Mouse (Mus musculus): ENCODE results near the gene Ptchd4.

Gene Ptchd4

GRCm38 (mm10) chr17:42427961-42428360, 112.2 kb downstream of the Ptchd4 start:
- DNase-seq (ENCODE audit: extremely low spot score, low spot score), result no peak

GRCm38 (mm10) chr17:42430380-42430779, 114.6 kb downstream of the Ptchd4 start:
- DNase-seq (ENCODE audit: extremely low spot score, low spot score), result no peak

GRCm38 (mm10) chr17:42452235-42452634, 136.5 kb downstream of the Ptchd4 start:
- DNase-seq (ENCODE audit: extremely low spot score, low spot score), result no peak

GRCm38 (mm10) chr17:42456441-42456840, 140.7 kb downstream of the Ptchd4 start:
- DNase-seq (ENCODE audit: extremely low spot score, low spot score), result no peak

DNA sequence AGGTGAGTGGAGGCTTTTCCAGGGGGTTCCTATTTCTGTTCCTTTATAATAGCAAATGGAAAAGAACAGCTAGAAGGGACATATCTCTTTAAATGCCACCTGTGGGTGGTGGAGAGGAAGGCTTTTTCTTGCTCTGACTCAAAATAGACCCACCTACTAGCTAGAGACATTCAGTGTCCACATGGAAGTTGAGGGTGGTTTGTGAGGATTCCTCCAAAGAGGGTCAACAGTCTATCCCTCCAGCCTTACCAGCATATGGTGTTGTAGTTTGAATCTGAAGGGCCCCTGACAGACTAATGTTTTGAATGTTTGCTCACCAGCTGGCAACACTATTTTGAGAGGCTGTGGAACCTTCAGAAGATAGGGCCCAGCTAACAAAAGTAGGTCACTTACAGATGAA, 147.0 kb downstream of the Ptchd4 start:
- DNase-seq (ENCODE audit: extremely low spot score, low spot score), result no peak

DNA sequence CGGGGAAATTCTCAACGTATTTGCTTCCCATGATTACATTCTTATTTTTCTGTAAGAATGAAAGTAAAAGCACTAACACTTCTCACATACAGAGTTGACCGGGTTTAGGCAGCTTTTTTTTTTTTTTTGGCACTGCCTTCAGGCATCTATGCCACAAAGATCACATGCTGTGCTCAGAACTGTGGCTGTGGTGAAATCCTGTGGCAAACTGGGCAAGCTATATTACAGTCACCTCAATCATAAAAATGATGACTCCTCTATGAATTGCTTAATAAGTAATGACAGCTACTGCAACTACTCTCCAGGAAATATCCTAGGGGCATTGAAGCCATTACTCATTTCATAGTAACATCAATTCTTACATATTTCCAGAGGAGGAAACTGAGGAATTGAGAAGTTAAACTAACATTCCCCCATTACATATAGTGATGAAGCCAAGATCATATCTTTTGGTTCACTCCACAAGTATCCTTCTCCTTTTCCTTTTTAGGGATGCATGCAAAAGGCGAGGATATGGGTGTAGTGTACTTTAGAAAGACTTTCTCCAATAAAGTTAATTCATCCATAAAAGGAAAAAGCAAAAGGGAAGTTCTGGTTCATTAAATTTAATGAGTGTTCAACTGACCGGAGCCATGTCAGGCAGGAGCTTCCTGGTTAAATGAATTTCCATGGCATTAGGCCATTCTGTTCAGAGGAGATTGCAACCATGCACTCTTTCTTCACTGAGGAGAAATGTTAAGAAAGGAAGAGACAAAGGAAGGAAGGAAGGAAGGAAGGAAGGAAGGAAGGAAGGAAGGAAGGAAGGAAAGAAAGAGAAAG, 164.6 kb downstream of the Ptchd4 start:
- no peak for DNase-seq (ENCODE audit: extremely low spot score, low spot score)

- DNase-seq (ENCODE audit: extremely low spot score, low spot score), result no peak
These were observed 193.9 kb downstream of the Ptchd4 start for GRCm38 (mm10) chr17:42509356-42510262.

DNA sequence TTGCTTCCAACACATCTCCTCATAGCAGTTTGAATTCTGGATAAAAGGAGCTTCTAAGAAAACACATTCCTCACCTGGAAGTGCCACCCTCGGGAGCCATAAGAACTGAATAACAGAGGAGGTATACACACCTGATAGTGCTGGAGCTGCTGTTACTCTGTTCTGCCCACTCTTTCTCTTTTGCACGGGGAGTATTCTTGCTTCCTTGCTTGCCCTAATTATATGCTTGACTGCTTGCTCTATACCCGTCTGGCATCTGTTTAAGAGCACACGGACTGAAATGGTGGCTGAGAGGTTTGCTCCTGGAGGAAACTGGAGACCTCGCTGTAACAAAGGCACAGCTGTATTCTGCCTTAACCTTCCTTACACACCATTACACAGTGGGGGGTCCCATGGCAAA, 214.4 kb downstream of the Ptchd4 start:
- no peak for DNase-seq (ENCODE audit: extremely low spot score, low spot score)

GRCm38 (mm10) chr17:42549578-42549977, 233.8 kb downstream of the Ptchd4 start:
- DNase-seq (ENCODE audit: extremely low spot score, low spot score), result no peak
